Mouse (Mus musculus) brain, adult 2 months (tissue): ENCODE measurements around the gene P2rx2.

Experiments
- DNase-seq: peaks from one replicate; pipeline ENCODE4 v3.0.0; 2011; ENCODE audit warnings: low read depth, low spot score

The P2rx2 gene

GRCm38 (mm10) chr5:110342648-110343284 lies at the start of gene P2rx2:
Gene P2rx2 (minus strand): TSS chr5:110343212.
- peak; percentile 15 for DNase-seq

DNA sequence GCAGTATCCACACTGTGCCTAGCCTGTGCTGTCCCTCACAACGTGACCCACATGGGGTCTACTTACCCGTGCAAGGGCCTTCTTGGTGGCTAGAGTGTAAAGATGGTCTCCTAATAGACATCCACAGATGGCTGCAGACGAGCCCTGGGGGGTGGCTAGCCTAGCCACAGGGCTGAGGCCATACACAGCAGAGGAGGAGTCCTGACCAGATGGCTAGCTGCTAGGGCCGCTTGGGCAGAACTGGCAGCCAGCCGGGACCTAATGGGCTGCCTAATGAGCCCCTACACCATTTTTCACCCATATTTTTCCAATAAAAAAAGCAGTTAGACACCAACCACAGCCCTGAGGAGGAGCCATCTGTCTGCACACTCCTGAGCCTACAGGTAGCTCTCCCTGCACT lies 49.7 kb upstream of the P2rx2 start:
- peak; percentile 84 for DNase-seq

GRCm38 (mm10) chr5:110390631-110391030 lies 47.6 kb upstream of the P2rx2 start:
- DNase-seq: peak; percentile 79

- DNase-seq: no peak
Measured at GRCm38 (mm10) chr5:110387332-110387731, 44.3 kb upstream of the P2rx2 start.

GRCm38 (mm10) chr5:110386371-110387330 lies 43.6 kb upstream of the P2rx2 start:
- peak; percentile 73 for DNase-seq

DNA sequence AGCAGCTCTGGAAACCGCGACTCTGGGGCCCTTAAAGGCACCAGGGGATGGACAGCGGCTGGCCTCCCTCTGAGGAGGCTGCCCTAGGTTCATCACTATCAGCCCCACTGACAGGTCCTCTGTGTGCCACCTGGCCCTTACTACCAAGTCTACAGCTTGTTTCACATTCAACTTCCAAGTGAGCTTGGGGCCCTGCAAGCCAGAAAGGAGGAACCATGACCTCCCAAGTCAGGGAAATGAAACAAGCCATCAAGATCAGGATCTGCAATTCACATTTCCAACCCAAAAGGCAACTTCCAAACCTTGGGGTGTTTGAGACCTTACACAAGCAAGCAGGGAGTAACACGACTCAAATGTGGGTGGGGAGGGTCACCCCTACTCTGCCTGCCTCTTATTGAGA lies 42.3 kb upstream of the P2rx2 start:
- DNase-seq: no peak

GRCm38 (mm10) chr5:110384491-110384890 lies 41.5 kb upstream of the P2rx2 start:
- DNase-seq: peak; percentile 36

DNA sequence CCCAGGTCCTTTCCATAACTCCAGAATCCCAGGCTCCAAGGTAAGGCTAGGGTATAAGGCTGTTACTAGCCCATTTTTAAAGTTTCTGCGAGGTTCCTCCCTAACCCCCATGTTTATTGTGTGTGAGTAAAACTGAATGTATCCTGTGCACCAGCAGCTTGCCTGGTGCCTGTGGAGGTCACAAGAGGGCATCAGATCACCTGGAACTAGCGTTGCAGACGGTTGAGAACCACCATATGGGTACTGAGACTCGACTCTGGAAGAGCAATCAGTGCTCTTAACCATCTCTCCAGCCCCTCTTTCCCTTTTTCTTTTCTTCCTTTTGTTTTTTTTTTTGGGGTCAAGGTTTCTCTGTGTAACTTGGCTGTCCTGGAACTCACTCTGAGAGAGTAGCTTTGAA lies 36.8 kb upstream of the P2rx2 start:
- DNase-seq: no peak

DNA sequence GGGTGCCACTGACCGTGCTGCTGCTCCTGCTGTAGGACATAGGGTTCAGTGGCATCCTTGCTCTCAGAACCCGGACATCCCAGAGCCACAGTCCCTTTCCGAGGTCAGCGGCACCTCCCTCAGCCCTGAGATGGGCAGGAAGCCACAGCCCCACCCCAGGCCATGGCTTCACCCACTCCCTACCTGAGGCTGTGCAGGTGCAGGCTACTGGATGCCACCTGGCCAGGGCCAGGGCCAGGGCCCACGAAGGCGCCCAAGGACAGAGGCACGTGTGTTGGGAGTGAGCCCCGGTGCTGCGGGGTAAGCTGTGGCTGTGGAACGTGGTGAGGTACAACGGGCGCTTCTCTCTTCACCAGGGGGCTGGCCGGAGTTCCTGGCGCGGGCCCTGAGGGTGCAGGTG lies 36.1 kb upstream of the P2rx2 start:
- no peak for DNase-seq

GRCm38 (mm10) chr5:110378181-110378583 lies 35.2 kb upstream of the P2rx2 start:
- DNase-seq: peak; percentile 73

DNA sequence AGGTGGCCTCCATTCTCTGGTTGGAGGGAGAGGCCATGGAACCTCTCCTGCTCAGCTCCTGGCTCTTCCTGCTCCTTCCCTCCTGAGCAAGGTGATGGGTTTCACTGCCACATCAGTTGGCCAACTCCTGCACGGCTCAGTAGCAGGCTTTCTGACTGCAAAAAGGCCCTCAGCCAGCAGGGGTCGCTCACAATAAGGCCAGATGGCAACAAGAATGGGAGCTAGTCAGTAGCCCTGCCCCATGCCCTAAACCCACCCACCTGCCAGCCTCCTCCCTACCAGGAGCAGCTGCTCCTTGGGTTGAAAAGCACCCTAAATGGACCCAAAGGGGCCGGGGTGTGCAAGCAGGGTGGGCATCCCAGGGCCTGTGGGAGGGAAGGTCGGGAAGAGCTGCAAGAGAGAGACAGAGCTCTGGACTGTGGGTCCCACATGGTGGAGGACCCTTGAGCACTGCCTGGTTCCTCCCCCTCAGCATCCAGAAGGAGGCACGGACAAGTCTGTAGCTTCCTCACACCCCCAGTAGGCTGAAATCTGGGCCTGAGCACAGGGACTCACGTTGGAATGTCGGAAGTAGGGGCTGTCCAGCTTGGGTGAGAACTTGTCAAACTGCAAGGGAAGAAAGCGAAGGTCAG lies 33.9 kb upstream of the P2rx2 start:
- peak; percentile 85 for DNase-seq

- DNase-seq: peak; percentile 34
Measured at GRCm38 (mm10) chr5:110363822-110364545, 21.0 kb upstream of the P2rx2 start.

DNA sequence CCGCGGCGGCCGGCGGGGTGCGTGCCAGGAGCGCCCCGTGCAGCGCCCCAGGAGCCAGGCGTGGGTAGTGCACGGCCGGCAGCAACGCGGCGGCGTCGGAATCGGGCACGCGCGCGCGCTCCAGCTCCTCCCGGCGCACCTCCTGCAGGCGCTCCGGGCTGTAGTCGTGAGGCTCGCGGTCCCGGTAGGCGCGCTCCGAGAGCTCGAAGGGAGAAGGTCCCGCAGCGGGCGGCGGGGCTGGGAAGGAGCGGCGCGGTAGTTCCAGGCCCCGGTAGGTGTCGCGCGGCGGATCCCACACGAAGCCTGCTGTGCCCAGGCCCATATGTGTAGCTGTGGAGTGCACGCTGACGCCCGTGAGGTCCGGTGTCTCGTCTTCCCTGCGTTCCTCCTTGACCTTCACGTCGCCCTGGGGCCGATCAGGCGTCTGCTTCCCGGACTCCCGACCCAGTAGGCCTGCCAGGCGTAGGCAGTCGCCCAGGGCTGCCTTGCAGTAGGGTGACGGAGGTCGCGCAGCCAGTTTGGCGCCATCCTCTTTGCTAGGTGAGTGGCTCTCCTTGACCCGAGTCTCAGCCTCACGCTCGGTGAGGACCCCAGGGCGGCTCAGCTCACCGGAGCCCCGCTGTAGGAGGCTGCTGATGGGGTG lies 20.3 kb upstream of the P2rx2 start:
- DNase-seq: peak; percentile 83

DNA sequence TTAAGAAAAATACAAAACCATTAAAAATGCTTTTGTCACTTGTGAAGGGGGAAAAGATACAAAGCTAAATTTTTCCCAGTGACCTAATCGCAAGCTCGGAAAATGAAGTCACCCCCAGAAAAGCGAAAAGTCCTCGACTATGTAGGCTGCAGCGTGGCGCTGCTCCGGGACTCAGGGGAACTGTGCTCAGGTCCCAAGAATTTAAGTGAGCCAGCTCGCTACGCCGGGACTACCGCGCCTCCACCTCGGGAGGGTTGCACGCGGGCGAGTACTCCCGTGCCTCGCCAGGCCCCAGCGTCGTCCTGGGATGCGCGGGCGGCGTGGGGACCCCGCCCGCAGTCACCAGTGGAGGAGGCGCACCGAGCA lies 19.8 kb upstream of the P2rx2 start:
- no peak for DNase-seq

GRCm38 (mm10) chr5:110361465-110361864 lies 18.5 kb upstream of the P2rx2 start:
- no peak for DNase-seq

- DNase-seq: peak; percentile 91
Measured at GRCm38 (mm10) chr5:110357531-110358179, 14.6 kb upstream of the P2rx2 start.

DNA sequence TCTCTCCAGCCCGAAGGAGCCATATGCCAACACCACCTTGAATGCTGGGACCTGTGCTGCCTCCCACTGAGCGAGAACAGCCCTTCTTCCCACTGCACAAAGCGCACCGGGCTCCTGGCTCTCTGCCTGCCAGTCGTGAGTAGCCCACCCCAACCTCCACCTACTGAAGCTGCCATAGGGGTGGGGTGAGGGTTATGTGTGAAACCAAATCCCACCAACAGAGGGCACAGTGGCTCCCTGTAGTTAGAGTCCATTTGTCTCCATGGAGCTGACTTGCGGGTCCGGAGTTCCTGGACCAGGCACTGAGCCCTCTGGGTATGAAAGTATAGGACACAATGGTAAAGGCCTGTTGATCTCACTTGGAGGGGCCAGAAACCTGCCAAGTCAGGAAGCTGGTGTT lies 11.7 kb upstream of the P2rx2 start:
- DNase-seq: peak; percentile 40

- DNase-seq: no peak
Measured at GRCm38 (mm10) chr5:110347006-110347405, 4.0 kb upstream of the P2rx2 start.

GRCm38 (mm10) chr5:110345553-110345952 lies 2.5 kb upstream of the P2rx2 start:
- no peak for DNase-seq

- no peak for DNase-seq
Measured at GRCm38 (mm10) chr5:110344524-110344923, 1.5 kb upstream of the P2rx2 start, which contains the start of gene Lrcol1. Gene Lrcol1 (plus strand): TSS chr5:110344730.

DNA sequence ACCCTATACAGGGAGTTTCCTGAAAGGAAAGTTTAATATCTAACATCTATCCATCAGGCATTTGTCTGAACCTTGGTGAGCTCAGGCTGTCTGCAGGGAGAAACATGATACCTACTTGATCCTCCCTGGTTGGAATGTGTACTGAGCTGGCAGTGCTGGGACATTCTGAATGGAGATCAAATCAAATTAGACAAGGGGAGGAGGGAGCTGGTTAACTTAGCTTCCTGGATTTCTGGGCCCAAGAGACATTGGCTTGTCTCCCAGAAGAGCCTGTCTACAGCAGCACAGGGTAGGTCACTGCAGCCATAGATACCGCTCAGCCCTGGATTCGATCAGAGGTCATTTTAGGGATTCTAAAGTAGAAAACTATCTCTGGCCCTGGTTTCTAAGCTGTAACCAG lies 4.2 kb downstream of the P2rx2 start:
- no peak for DNase-seq
